Comparison of ENCODE assay signal across 14 mouse cellular contexts in genomic region chr9:115245092-115245491, GRCm38 (mm10).
DNase-seq lines count a peak whose midpoint lies in the region; ATAC-seq lines count a peak whose summit lies in the region.
"Had no signal": no experiment of that assay in that cellular context is flagged by ENCODE, and none has a peak within 500 bp of the region (broad histone marks: within the 10 kb centered on the region; RNA-seq: fewer than 3 reads in every experiment).

No protein-coding gene starts in this region.

- peak; percentile 55 for DNase-seq in gastrocnemius, adult 18-20 months (ENCODE audit: low spot score)
- DNase-seq in gastrocnemius, postnatal 36 days, result no peak
- peak; percentile 64 for DNase-seq in 3134 (ENCODE audit: extremely low read depth, insufficient read length, low spot score)
- peak; percentile 64 for DNase-seq in brain, adult 2 months (ENCODE audit: low read depth, low spot score)
- DNase-seq in lung, postnatal 10 days, result peak; percentile 59
- no peak for DNase-seq in embryo, embryonic 9.5 days (ENCODE audit: extremely low spot score)
- no peak for DNase-seq in kidney, postnatal 36 days
- DNase-seq: B cell, adult 2 months; cerebellum, postnatal 14 days; midbrain, embryonic 14.5 days; thymus, postnatal 4 days had no signal

- no peak for ATAC-seq in cerebellum, adult (ENCODE audit: insufficient number of reproducible peaks, low FRiP score, low TSS enrichment)
- ATAC-seq: forebrain, embryonic 14.5 days; liver, embryonic 12.5 days had no signal

- intact Hi-C loops in gastrocnemius, postnatal 36 days (cut with DNase I), result no loop called here

Comparison
In these comparisons a context has a peak if more than half of its experiments do, and no peak if none do; other contexts are left out.
1. DNase-seq: peak in gastrocnemius, adult 18-20 months (single experiment), 3134 (single experiment), brain, adult 2 months (single experiment) and lung, postnatal 10 days (single experiment); none in gastrocnemius, postnatal 36 days (0 of 2), embryo, embryonic 9.5 days (single experiment) and kidney, postnatal 36 days (0 of 2).